ENCODE assay signal across 8 mouse cellular contexts in the genomic region with DNA sequence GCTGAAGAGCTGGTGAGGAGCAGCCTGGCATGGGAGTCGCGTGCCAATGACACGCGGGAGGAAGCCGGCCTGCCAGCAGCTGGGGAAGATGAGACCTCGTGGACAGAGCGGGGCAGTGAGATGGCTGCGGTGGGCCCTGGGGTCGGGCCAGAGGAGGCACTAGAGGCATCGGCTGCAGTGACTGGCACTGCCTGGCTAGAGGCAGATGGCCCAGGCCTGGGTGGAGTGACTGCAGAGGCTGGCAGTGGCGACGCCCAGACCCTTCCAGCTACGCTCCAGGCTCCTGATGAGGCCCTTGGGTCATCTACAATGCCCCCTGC. TPM values are rescaled to one million over a fixed set of nuclear protein-coding genes. Genes with fewer than 3 reads are reported as not detected.
DNase-seq lines count a peak whose midpoint lies in the region; ATAC-seq and TF ChIP-seq lines count a peak whose summit lies in the region.

No protein-coding gene starts in this region.

- intact Hi-C loops in left cerebral cortex, postnatal 4 days (cut with DNase I): loop anchor here (5.0 kb wide), 1 partner anchor 41 kb away; no protein-coding TSS in a partner anchor

- H3ac ChIP-seq in myocyte (ENCODE audit: control insufficient read depth, insufficient read length): no peak overlapping the region

- peak overlapping the region; percentile 100 for H3K4me2 ChIP-seq in embryonic facial prominence, embryonic 15.5 days (replicated peaks)
- H3K4me2 ChIP-seq in intestine, embryonic 15.5 days (replicated peaks): peak overlapping the region; percentile 99
- peak overlapping the region; percentile 12 for H3K4me2 ChIP-seq in myocyte (ENCODE audit: low read depth)

- H3K79me2 ChIP-seq in myocyte (ENCODE audit: control insufficient read depth, insufficient read depth): no peaks in the 10 kb centered on the region

- ATAC-seq in embryonic facial prominence, embryonic 15.5 days (ENCODE audit: insufficient number of reproducible peaks, low FRiP score, low TSS enrichment, low read depth): no peak
- peak; percentile 4; the same call in 1 of the 2 replicates for ATAC-seq in intestine, embryonic 15.5 days

- no peak overlapping the region for H3K27ac ChIP-seq in embryonic facial prominence, embryonic 15.5 days (replicated peaks)
- H3K27ac ChIP-seq in intestine, embryonic 15.5 days: no peak overlapping the region

- peak overlapping the region; percentile 71 for H3K4me3 ChIP-seq in embryonic facial prominence, embryonic 15.5 days (replicated peaks)
- H3K4me3 ChIP-seq in intestine, embryonic 15.5 days (replicated peaks): peak overlapping the region; percentile 60
- H3K4me3 ChIP-seq in myocyte: no peak overlapping the region

- peak; percentile 66 for DNase-seq in left cerebral cortex, postnatal 4 days
- no peak for DNase-seq in left cerebral cortex, adult 9 months (ENCODE audit: low spot score in 2 of 2)
- no peak for DNase-seq in urinary bladder, postnatal 10 days (ENCODE audit: low spot score)
- no peak for DNase-seq in cerebellum, adult 9-10 months
- DNase-seq in cerebellum, adult 18-20 months: no peak

- H3K36me3 ChIP-seq in embryonic facial prominence, embryonic 15.5 days: 0 out of 2 replicates have a peak, but pooled peaks cover 4% of the 10 kb centered on the region
- H3K36me3 ChIP-seq in intestine, embryonic 15.5 days: no peaks in the 10 kb centered on the region
- no peaks in the 10 kb centered on the region for H3K36me3 ChIP-seq in myocyte (ENCODE audit: control insufficient read depth, insufficient read depth)

- H3K27me3 ChIP-seq in embryonic facial prominence, embryonic 15.5 days: peaks cover 11% of the 10 kb centered on the region; the same call in 1 of the 2 replicates
- peaks cover 14% of the 10 kb centered on the region for H3K27me3 ChIP-seq in intestine, embryonic 15.5 days (replicated peaks)
- no peaks in the 10 kb centered on the region for H3K27me3 ChIP-seq in myocyte (ENCODE audit: control insufficient read depth, insufficient read depth, insufficient read length)

- 45% methylated on average over 13 of the region's 13 CpGs for WGBS in embryonic facial prominence, embryonic 15.5 days
- 43% methylated on average over 13 of the region's 13 CpGs for WGBS in intestine, embryonic 15.5 days

- peaks cover 24% of the 10 kb centered on the region for H3K4me1 ChIP-seq in embryonic facial prominence, embryonic 15.5 days
- H3K4me1 ChIP-seq in intestine, embryonic 15.5 days (replicated peaks): peaks cover 20% of the 10 kb centered on the region

- no peak for TF ChIP-seq POLR2A in myocyte (IDR thresholded peaks at IDR 0.05; ENCODE audit: insufficient read length, low read depth)

- no peaks in the 10 kb centered on the region for H3K9me3 ChIP-seq in embryonic facial prominence, embryonic 15.5 days (replicated peaks)
- no peaks in the 10 kb centered on the region for H3K9me3 ChIP-seq in intestine, embryonic 15.5 days

- H3K9ac ChIP-seq in embryonic facial prominence, embryonic 15.5 days: no peak overlapping the region
- H3K9ac ChIP-seq in intestine, embryonic 15.5 days: peak overlapping the region; percentile 17; the same call in 1 of the 2 replicates

TF ChIP-seq in myocyte, 11 proteins besides CTCF, POLR2A, EP300 and RAD21:
- TF ChIP-seq USF1 (IDR thresholded peaks at IDR 0.05; ENCODE audit: low read depth): no peak
- TF ChIP-seq TCF12 (IDR thresholded peaks at IDR 0.05; ENCODE audit: insufficient read depth, poor library complexity, severe bottlenecking): no peak
- no peak for TF ChIP-seq CEBPB (IDR thresholded peaks at IDR 0.05; ENCODE audit: insufficient read depth, poor library complexity, severe bottlenecking)
- no peak for TF ChIP-seq SRF (IDR thresholded peaks at IDR 0.05; ENCODE audit: control insufficient read depth, insufficient read length, low read depth)
- TF ChIP-seq TCF3 (IDR thresholded peaks at IDR 0.05; ENCODE audit: insufficient read length, low read depth): no peak
- TF ChIP-seq MYOD1 (IDR thresholded peaks at IDR 0.05; ENCODE audit: control insufficient read depth in 1 of 3, insufficient read length in 2 of 3, low read depth in 2 of 3): no peak
- TF ChIP-seq MAX (IDR thresholded peaks at IDR 0.05; ENCODE audit: low read depth): no peak
- no peak for TF ChIP-seq E2F4 (IDR thresholded peaks at IDR 0.05; ENCODE audit: insufficient read depth)
- no peak for TF ChIP-seq MYOG (IDR thresholded peaks at IDR 0.05; ENCODE audit: control insufficient read depth in 1 of 3, insufficient read depth in 1 of 3, insufficient read length in 2 of 3, low read depth in 2 of 3)
- no peak for TF ChIP-seq REST (IDR thresholded peaks at IDR 0.05; ENCODE audit: insufficient read depth, insufficient read length)
- TF ChIP-seq POLR2AphosphoS2 (IDR thresholded peaks at IDR 0.05; ENCODE audit: insufficient read length, low read depth): no peak

RNA-seq across cellular contexts. Expression of gene Cspg5, which starts 2.7 kb away (rescaled TPM):
- 100 to 1,000 TPM; 420 to 463 TPM for total RNA-seq in left cerebral cortex, postnatal 4 days (2021)
- polyA plus RNA-seq in embryonic facial prominence, embryonic 15.5 days (2015; fragmentation: Nextera tagmentation; extraction: Ambion mirVana): 13.0 and 14.7 TPM in 2 replicates
- polyA plus RNA-seq in intestine, embryonic 15.5 days (2015; fragmentation: Nextera tagmentation; extraction: Ambion mirVana): 3.9 and 4.6 TPM in 2 replicates
- 0.24 TPM for polyA plus RNA-seq in myocyte (2012; fragmentation: generic; extraction: Trizol)

RNA-seq across cellular contexts. Expression of gene Elp6, which starts 58.7 kb away (rescaled TPM):
- 10 to 100 TPM; 12.5 to 19.3 TPM for total RNA-seq in left cerebral cortex, postnatal 4 days (2021)
- 24.1 and 24.9 TPM in 2 replicates for polyA plus RNA-seq in embryonic facial prominence, embryonic 15.5 days (2015; fragmentation: Nextera tagmentation; extraction: Ambion mirVana)
- 22.0 and 22.3 TPM in 2 replicates for polyA plus RNA-seq in intestine, embryonic 15.5 days (2015; fragmentation: Nextera tagmentation; extraction: Ambion mirVana)
- polyA plus RNA-seq in myocyte (2012; fragmentation: generic; extraction: Trizol): 11.9 TPM

Comparison
In these comparisons a context has a peak if more than half of its experiments do, and no peak if none do; other contexts are left out.
1. H3K4me2 ChIP-seq: peak in every context shown above with its lines; median percentile 100 in embryonic facial prominence, embryonic 15.5 days; 99 in intestine, embryonic 15.5 days; 12 in myocyte.